Mouse (Mus musculus): ENCODE data around the gene Zkscan3.

DNA sequence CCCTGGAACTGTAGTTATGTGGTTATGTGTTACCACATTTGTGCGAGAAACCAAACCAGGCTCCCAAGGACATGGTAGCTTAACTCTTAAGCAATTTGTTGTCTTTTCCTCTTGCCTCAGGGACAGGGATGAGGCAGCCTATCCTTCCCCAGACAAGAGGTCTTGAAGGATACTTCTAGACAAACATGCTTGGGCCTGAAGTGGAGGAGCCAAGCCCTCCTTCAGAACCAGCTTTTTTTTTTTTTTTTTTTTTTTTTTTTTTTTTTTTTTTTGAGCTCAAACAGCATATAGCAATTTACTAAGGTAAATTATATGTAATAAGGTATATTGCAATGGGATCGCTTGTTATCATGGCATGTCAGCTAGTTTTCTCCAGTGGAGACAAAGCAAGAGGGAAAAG, 13.2 kb upstream of the Zkscan3 start:
- no peak for TF ChIP-seq GATA1 (IDR thresholded peaks at IDR 0.05; ENCODE audit: borderline replicate concordance, low read length)
- no peak for TF ChIP-seq FLI1 (IDR thresholded peaks at IDR 0.05; ENCODE audit: low read length)
